Mouse (Mus musculus): ENCODE measurements around the gene Arhgap17. TPM values are rescaled to one million over a fixed set of nuclear protein-coding genes. Genes with fewer than 3 reads are reported as not detected.

Arhgap17 gene
- total RNA-seq, 2 experiments from 2014 or later = 15.7 to 34.0 TPM

Other genes with a start within 250 kb of the Arhgap17 start
- gene Tnrc6a, start 246.0 kb downstream of the Arhgap17 start, total RNA-seq (2015; ENCODE audit: low replicate concordance) = 35.2 and 38.6 TPM in 2 replicates
- gene Tnrc6a, start 246.0 kb downstream of the Arhgap17 start, total RNA-seq (2017; ENCODE audit: low replicate concordance) = 41.8 and 57.6 TPM in 2 replicates
- not detected in 2 replicates for gene Slc5a11, start 155.1 kb downstream of the Arhgap17 start, total RNA-seq (2015; ENCODE audit: low replicate concordance)
- not detected in 2 replicates for gene Slc5a11, start 155.1 kb downstream of the Arhgap17 start, total RNA-seq (2017; ENCODE audit: low replicate concordance)
- gene Lcmt1, start 131 bp downstream of the Arhgap17 start, total RNA-seq (2015; ENCODE audit: low replicate concordance) = 16.8 and 24.9 TPM in 2 replicates
- 16.0 and 21.4 TPM in 2 replicates for gene Lcmt1, start 131 bp downstream of the Arhgap17 start, total RNA-seq (2017; ENCODE audit: low replicate concordance)
- not detected in 2 replicates for gene Aqp8, start 92.4 kb upstream of the Arhgap17 start, total RNA-seq (2015; ENCODE audit: low replicate concordance)
- not detected in 2 replicates for gene Aqp8, start 92.4 kb upstream of the Arhgap17 start, total RNA-seq (2017; ENCODE audit: low replicate concordance)
- not detected in 2 replicates for gene Zkscan2, start 130.5 kb upstream of the Arhgap17 start, total RNA-seq (2015; ENCODE audit: low replicate concordance)
- not detected in 2 replicates for gene Zkscan2, start 130.5 kb upstream of the Arhgap17 start, total RNA-seq (2017; ENCODE audit: low replicate concordance)